Mouse (Mus musculus): ENCODE measurements around the gene Cd27.
"Not testable (repeated sequence)": the region's sequence is repeated elsewhere in the genome, so short reads cannot be mapped to it uniquely, and the experiment has no call there.

The Cd27 gene

DNA sequence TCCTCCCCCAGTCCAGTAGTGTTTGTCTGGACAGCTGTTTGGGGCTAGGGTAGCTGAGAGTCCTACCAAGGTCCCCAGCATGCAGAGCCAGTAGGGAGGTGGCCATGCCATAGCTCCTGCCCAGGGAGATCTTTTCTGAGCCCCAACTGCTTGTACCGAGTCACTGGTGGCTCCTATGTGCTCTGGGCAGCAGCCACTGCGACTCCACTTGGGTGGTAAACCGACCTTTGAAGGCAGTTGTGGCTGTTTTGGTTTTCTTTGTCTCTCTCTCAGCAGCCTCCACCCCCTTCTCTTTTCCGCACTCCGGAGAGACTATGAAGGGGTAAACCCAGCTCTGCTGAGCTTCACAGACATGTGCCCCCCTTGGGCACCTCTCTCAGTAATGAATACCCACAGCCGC, at the start of gene Cd27:
Cd27 (minus strand) TSS at position 229 of the 400 bp plus-strand sequence.
- CTCF ChIA-PET: interaction anchor here (0.6 kb wide), 1 partner anchor 100 kb away, joined by 3 read pairs; no protein-coding TSS in a partner anchor

- CTCF ChIA-PET: no interaction called here
Measured at GRCm38 (mm10) chr6:125285890-125286289, 49.1 kb upstream of the Cd27 start, which contains the start of gene Tuba3a. Gene Tuba3a (minus strand): TSS chr6:125286042.

- CTCF ChIA-PET: no interaction called here
Measured at GRCm38 (mm10) chr6:125284751-125285150, 47.9 kb upstream of the Cd27 start.

- CTCF ChIA-PET: no interaction called here
Measured at GRCm38 (mm10) chr6:125284250-125284649, 47.4 kb upstream of the Cd27 start.

- CTCF ChIA-PET: not testable (repeated sequence)
Measured at GRCm38 (mm10) chr6:125282721-125283120, 45.9 kb upstream of the Cd27 start.

GRCm38 (mm10) chr6:125279729-125280128, 42.9 kb upstream of the Cd27 start:
- CTCF ChIA-PET: no interaction called here

DNA sequence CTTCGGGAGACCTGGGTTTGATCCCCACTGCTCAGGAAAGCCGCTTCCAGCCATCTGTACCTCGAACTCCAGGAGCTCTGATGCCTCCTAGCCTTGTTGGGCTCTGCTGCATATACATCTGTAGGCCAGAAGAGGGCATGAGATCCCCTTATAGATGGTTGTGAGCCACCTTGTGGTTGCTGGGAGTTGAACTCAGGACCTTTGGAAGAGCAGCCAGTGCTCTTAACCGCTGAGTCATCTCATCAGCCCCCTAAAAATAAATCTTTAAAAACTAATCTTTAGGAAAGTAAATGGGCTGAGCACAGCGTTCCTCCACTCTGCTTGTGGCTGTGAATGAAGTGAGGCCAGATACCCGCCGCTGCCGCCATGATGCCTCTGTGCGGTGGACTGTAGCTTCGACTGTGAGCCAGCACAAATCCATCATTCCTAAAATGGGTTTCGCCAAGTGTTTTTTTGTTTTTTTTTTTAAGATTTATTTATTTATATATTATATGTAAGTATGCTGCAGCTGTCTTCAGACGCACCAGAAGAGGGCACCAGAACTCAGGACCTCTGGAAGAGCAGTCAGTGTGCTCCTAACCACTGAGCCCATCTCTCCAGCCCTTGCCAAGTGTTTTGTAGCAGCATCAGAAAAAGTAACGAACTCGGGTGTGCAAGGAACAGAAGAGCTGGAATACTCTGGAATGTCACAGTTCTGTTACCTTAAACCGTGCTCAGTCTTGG, 38.2 kb upstream of the Cd27 start:
- CTCF ChIA-PET: interaction anchor here (0.7 to 1.9 kb wide), 4 partner anchors 44 to 114 kb away, joined by 3 to 6 read pairs (median 4); no protein-coding TSS in a partner anchor

DNA sequence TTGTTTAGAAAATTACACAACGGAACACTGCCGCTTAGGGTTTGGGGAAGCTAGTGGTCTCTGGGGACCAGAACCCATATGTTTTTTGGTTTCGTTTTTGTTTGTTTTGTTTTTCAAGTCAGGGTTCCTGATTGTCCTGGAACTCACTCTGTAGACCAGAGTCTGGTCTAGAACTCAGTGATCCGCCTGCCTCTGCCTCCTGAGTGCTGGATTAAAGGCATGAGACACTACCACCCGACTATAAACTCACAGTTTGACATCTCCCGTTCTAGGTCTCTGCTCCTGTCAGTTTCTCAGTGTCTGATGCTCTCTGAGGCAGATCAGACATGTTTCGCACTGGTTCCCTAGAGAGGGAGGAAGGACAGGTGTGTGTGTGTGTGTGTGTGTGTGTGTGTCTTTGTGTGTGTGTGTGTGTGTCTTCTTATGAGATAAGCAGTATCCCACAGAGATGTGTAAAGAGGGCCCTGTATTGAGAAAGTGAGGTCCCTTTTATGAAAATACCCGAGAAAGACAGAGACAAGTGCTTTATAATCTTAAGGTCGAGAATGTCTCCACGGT, 35.5 kb upstream of the Cd27 start:
- CTCF ChIA-PET: interaction anchor here (0.8 to 2.3 kb wide), 6 partner anchors 18 to 112 kb away, joined by 3 to 13 read pairs (median 4); no protein-coding TSS in a partner anchor

DNA sequence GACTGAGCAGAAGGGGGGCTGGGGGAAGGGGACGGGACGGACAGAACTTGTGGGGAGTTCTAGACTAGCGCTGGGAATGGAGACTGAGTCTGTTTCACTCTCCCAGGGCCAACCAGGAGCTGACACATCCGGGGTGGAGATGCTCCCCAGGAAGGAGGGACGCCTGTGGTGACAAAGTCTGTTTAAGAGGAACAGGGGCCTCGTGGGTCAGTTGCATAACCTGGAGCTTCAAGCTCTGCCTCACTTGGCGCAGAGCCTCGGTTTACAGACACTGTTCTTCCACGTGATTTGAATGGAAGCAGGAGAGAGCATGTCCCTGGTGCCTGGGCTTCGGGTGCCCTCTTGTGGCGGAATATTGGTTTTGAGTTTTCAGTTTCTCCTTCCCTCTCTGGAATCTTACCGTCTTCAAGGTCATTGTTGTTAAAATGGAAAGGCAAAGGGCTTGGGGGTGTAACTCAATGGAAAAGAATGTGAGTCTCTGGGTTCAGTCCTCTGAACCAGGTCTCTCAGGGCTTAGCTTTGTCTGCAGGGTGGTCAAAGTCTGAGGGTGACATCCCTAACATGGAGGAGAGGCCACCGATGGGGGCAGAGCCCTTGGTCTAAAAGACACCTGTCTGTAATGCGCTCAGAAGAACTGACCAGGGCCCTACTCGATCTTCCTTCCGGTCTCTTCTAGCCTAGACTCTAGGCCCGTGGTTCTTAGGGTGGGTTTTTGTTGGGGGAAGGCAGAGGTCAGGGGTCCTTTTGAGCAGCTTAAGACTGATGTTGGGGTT, 34.8 kb upstream of the Cd27 start:
- CTCF ChIA-PET: interaction anchor here (0.6 to 2.3 kb wide), 7 partner anchors 17 to 112 kb away, joined by 3 to 13 read pairs (median 3); no protein-coding TSS in a partner anchor

GRCm38 (mm10) chr6:125268799-125269198, 32.0 kb upstream of the Cd27 start:
- CTCF ChIA-PET: interaction anchor here (0.7 kb wide), 1 partner anchor 1304 kb away, joined by 3 read pairs; no protein-coding TSS in a partner anchor

- CTCF ChIA-PET: no interaction called here
Measured at GRCm38 (mm10) chr6:125267469-125267868, 30.7 kb upstream of the Cd27 start.

GRCm38 (mm10) chr6:125266600-125266999, 29.8 kb upstream of the Cd27 start:
- CTCF ChIA-PET: interaction anchor here (0.5 to 0.6 kb wide), 2 partner anchors 14 to 115 kb away, joined by 3 to 4 read pairs; no protein-coding TSS in a partner anchor

- CTCF ChIA-PET: interaction anchor here (0.5 to 1.6 kb wide), 3 partner anchors 12 to 114 kb away, joined by 3 to 4 read pairs (median 3); no protein-coding TSS in a partner anchor
Measured at GRCm38 (mm10) chr6:125266091-125266490, 29.3 kb upstream of the Cd27 start.

DNA sequence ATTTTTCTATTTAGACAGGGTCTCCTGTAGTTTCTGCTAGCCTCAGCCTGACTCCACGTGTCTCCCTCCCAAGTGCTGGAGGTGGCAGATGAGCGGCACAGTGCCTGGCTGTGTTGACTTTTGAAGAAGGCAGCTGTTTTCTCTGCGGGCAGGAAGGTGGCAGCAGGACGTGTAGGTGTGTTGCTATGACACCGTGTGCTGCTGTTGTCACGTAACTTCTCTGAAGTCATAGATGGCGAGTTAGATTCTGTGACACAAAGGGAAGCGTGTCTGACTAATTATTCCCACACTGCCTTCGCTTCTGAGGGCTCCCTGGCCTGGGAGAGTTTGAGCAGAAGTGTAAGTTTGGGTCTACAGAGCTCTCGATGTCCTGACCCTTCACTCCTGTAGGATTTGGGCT, 28.4 kb upstream of the Cd27 start:
- CTCF ChIA-PET: interaction anchor here (0.6 to 1.6 kb wide), 2 partner anchors 11 to 20 kb away, joined by 3 to 4 read pairs; no protein-coding TSS in a partner anchor

GRCm38 (mm10) chr6:125264219-125264618, 27.4 kb upstream of the Cd27 start:
- CTCF ChIA-PET: no interaction called here

DNA sequence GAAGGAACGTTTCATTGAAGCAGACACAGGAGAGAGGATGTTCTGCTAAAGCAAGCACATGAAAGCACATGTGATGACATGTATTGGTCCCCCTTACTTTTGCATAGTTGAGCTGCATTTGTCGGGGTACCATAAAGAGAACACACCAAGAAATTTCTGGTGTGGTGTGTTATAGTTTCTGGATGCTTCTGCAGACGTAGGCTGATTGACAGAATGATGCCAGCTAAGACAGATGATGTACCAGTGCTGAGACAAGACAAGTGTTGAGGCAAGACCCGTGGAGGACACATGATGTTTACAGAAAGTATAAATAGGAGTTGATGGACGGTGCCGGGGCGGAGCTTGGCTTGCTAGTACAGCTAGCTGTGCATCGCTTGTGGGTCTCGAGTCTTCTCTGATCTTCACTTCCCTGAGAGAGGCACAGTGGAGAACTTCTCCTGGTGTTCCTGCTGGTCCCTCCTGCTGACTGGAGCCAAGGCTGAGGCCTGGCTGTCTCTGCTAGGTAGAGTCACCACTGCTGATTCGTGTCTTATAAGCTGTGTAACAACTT, 23.3 kb upstream of the Cd27 start:
- CTCF ChIA-PET: interaction anchor here (0.5 kb wide), 1 partner anchor 154 kb away, joined by 3 read pairs; no protein-coding TSS in a partner anchor

DNA sequence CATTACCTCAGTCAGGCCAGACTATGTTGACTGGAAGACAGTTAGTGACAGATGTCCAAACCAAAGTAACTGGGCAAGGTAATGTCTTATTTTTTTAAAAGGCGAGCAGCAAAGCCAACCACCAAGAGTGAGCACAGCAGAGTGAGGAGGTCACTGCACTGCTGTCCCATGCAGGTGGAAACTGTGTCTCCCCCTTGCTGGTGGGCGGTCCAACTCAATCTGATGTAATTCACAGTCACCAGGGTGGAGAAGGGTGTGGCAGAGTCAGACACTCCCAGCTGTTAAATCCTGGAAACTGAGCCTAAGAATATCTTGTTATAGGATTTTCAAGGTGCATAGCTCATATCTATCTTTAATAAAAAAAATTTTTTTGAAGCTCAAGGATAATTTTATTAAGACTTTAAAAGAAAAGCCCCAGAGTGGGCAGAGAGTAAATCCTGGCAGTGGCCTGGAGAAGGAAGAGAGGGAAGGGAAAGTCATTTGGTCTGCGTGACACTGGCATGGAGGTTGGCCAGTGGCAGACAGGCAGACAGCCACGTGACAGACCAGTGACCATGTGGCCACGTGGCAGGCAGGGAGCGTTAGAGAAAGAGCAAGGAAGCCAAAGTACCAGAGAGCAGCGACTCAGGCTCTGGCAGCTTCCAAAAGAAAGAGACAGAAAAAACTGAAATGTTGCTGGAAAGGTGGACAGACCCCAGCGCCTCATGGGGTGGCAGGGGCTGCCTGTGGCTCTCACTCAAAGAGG, 19.6 kb upstream of the Cd27 start:
- CTCF ChIA-PET: no interaction called here

DNA sequence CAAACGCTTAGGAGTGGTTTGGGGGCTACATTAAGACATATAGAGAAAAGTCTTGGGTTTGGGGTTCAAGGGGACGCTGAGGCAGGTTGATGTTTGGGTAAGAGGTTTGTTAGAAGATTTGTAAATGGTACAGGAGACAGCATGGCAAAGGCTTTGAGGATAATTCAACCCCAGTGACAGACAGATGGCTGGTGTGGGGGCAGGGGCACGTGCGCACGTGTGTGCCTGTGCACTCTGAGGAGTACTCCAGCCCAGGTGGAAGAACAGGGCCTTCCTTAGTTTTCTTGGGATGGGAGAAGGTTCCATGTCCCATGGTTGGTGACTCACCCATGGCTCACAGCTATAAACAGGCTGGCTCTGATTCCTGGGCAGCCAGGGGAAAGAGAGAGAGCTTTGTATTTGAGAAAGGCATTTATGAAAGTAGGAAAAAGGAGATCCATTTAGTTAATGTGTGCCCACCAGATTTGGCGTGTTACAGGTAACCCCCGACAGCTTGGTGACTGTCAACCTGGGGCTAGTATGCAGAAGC, 18.8 kb upstream of the Cd27 start:
- CTCF ChIA-PET: no interaction called here

GRCm38 (mm10) chr6:125253863-125254715, 17.3 kb upstream of the Cd27 start:
- CTCF ChIA-PET: interaction anchor here (0.8 to 0.9 kb wide), 3 partner anchors 11 to 18 kb away, joined by 3 to 4 read pairs (median 3); no protein-coding TSS in a partner anchor
